Comparison of ENCODE assay signal across 8 mouse cellular contexts in genomic region chr12:70347202-70347841, GRCm38 (mm10). TPM values are rescaled to one million over a fixed set of nuclear protein-coding genes. Genes with fewer than 3 reads are reported as not detected.
DNase-seq lines count a peak whose midpoint lies in the region; ATAC-seq and TF ChIP-seq lines count a peak whose summit lies in the region.

Gene Trim9, minus strand, starts transcription at chr12:70347614.

- ATAC-seq in forebrain, embryonic 12.5 days (ENCODE audit: low FRiP score) = peak; percentile 98
- ATAC-seq in heart, postnatal 0 days (ENCODE audit: insufficient read depth, low read depth) = peak; percentile 99
- ATAC-seq in liver, embryonic 14.5 days (ENCODE audit: insufficient read depth) = peak; percentile 93
- peak; percentile 97 for ATAC-seq in neural tube, embryonic 13.5 days (ENCODE audit: low read depth)

- no peak for TF ChIP-seq EP300 in CH12.LX (IDR thresholded peaks at IDR 0.05; ENCODE audit: low read length)
- TF ChIP-seq EP300 in heart, postnatal 0 days (IDR thresholded peaks at IDR 0.05; ENCODE audit: low read depth) = no peak
- TF ChIP-seq EP300 in liver, embryonic 14.5 days (IDR thresholded peaks at IDR 0.05; ENCODE audit: low read depth) = no peak

- H3K27ac ChIP-seq in CH12.LX (ENCODE audit: insufficient read depth, low read depth) = no peak within 1 kb of the TSS
- H3K27ac ChIP-seq in forebrain, embryonic 12.5 days = peak within 1 kb of the TSS; percentile 95
- H3K27ac ChIP-seq in heart, postnatal 0 days (ENCODE audit: low read depth) = no peak within 1 kb of the TSS
- no peak within 1 kb of the TSS for H3K27ac ChIP-seq in liver, embryonic 14.5 days
- H3K27ac ChIP-seq in neural tube, embryonic 13.5 days (replicated peaks) = peak within 1 kb of the TSS; percentile 98

- no peaks in the 10 kb centered on the region for H3K79me2 ChIP-seq in CH12.LX (replicated peaks; ENCODE audit: control insufficient read depth, extremely low read depth, insufficient read depth, poor library complexity, severe bottlenecking)

- H3K27me3 ChIP-seq in CH12.LX (replicated peaks) = peaks cover 5% of the 10 kb centered on the region
- peaks cover 20% of the 10 kb centered on the region; the same call in 1 of the 2 replicates for H3K27me3 ChIP-seq in forebrain, embryonic 12.5 days
- H3K27me3 ChIP-seq in heart, postnatal 0 days (ENCODE audit: control insufficient read depth, insufficient read depth, low read length) = peaks cover 29% of the 10 kb centered on the region
- H3K27me3 ChIP-seq in liver, embryonic 14.5 days (ENCODE audit: control insufficient read depth, insufficient read depth, low read length) = peaks cover 41% of the 10 kb centered on the region
- no peaks in the 10 kb centered on the region for H3K27me3 ChIP-seq in neural tube, embryonic 13.5 days

- TF ChIP-seq POLR2A in CH12.LX (IDR thresholded peaks at IDR 0.05; ENCODE audit: low read depth, low read length) = no peak

- TF ChIP-seq CTCF in CH12.LX (conservative IDR thresholded peaks at IDR 0.05 in 1 of 2, IDR thresholded peaks at IDR 0.05 in 1 of 2; ENCODE audit: low read depth in 2 of 2, low read length in 2 of 2) = no peak
- no peak for TF ChIP-seq CTCF in heart, postnatal 0 days (IDR thresholded peaks at IDR 0.05; ENCODE audit: low read depth)
- TF ChIP-seq CTCF in liver, embryonic 14.5 days (IDR thresholded peaks at IDR 0.05; ENCODE audit: low read depth) = no peak

- H3K4me3 ChIP-seq in CH12.LX (replicated peaks in 1 of 3; ENCODE audit: low read depth in 2 of 3, low read length in 2 of 3, poor library complexity in 1 of 3) = peak within 1 kb of the TSS in 2 of 3 experiments; percentile 48 to 60
- H3K4me3 ChIP-seq in forebrain, embryonic 12.5 days (replicated peaks) = peak within 1 kb of the TSS; percentile 68
- peak within 1 kb of the TSS; percentile 57 for H3K4me3 ChIP-seq in heart, postnatal 0 days (ENCODE audit: low read depth, low read length)
- H3K4me3 ChIP-seq in liver, embryonic 14.5 days (ENCODE audit: insufficient read depth in 1 of 2, low read depth in 2 of 2, low read length in 2 of 2) = peak within 1 kb of the TSS; percentile 19 to 36
- H3K4me3 ChIP-seq in neural tube, embryonic 13.5 days = peak within 1 kb of the TSS; percentile 72

- DNase-seq in CH12.LX (ENCODE audit: extremely low read depth) = peak; percentile 88
- DNase-seq in c-Kit-positive CD71-positive TER-119-positive erythroid progenitor cells, embryonic 14.5 days (ENCODE audit: low spot score) = peak; percentile 62
- DNase-seq in heart, postnatal 0 days (ENCODE audit: low spot score) = peak; percentile 93
- peak; percentile 91 to 93 for DNase-seq in kidney, postnatal 36 days
- DNase-seq in liver, embryonic 14.5 days (ENCODE audit: low read depth in 3 of 3, low spot score in 3 of 3) = peak; percentile 46 to 50 (median 47)
- DNase-seq in telencephalon, adult 2 months (ENCODE audit: low read depth, low spot score) = peak; percentile 98

- H3K9ac ChIP-seq in CH12.LX (ENCODE audit: insufficient read depth, low read depth) = no peak within 1 kb of the TSS
- H3K9ac ChIP-seq in forebrain, embryonic 12.5 days = peak within 1 kb of the TSS; percentile 71
- H3K9ac ChIP-seq in heart, postnatal 0 days (replicated peaks; ENCODE audit: low read depth, low read length) = 0 out of 2 replicates have a peak within 1 kb of the TSS, but pooled peaks have one; percentile 12
- no peak within 1 kb of the TSS for H3K9ac ChIP-seq in liver, embryonic 14.5 days (replicated peaks)
- H3K9ac ChIP-seq in neural tube, embryonic 13.5 days = peak within 1 kb of the TSS; percentile 82

- WGBS in forebrain, embryonic 12.5 days = 1% methylated on average over 41 of the region's 50 CpGs
- under 1% methylated on average over 35 of the region's 50 CpGs for WGBS in heart, postnatal 0 days
- under 1% methylated on average over 50 of the region's 50 CpGs for WGBS in liver, embryonic 14.5 days (ENCODE audit: insufficient replicate concordance)
- WGBS in neural tube, embryonic 13.5 days = under 1% methylated on average over 49 of the region's 50 CpGs

- in situ Hi-C loops in CH12.LX (cut with MboI; ENCODE audit: low pct_ligation_motif_present, low pct_unique_long_range_greater_than_20kb, low sequenced_read_pairs) = no loop called here

- peak within 1 kb of the TSS; percentile 77 for H3K4me2 ChIP-seq in CH12.LX (ENCODE audit: insufficient read depth, low read depth, poor library complexity, severe bottlenecking)
- peak within 1 kb of the TSS; percentile 99 for H3K4me2 ChIP-seq in forebrain, embryonic 12.5 days
- peak within 1 kb of the TSS; percentile 91 for H3K4me2 ChIP-seq in heart, postnatal 0 days (ENCODE audit: low read depth, low read length)
- peak within 1 kb of the TSS; percentile 53 for H3K4me2 ChIP-seq in liver, embryonic 14.5 days (ENCODE audit: low read depth)
- peak within 1 kb of the TSS; percentile 79 for H3K4me2 ChIP-seq in neural tube, embryonic 13.5 days

- TF ChIP-seq RAD21 in CH12.LX (IDR thresholded peaks at IDR 0.05; ENCODE audit: low read depth, low read length) = no peak

- peaks cover 0 to 4% of the 10 kb centered on the region in 2 experiments; a peak in 2 of 4 replicates for H3K4me1 ChIP-seq in CH12.LX (ENCODE audit: control insufficient read depth in 1 of 2, insufficient read depth in 2 of 2)
- peaks cover 31% of the 10 kb centered on the region for H3K4me1 ChIP-seq in forebrain, embryonic 12.5 days
- peaks cover 17% of the 10 kb centered on the region for H3K4me1 ChIP-seq in heart, postnatal 0 days (ENCODE audit: control insufficient read depth, insufficient read depth)
- no peaks in the 10 kb centered on the region for H3K4me1 ChIP-seq in liver, embryonic 14.5 days (replicated peaks; ENCODE audit: control insufficient read depth in 2 of 2, insufficient read depth in 2 of 2, low read length in 1 of 2)
- H3K4me1 ChIP-seq in neural tube, embryonic 13.5 days (replicated peaks) = peaks cover 54% of the 10 kb centered on the region

- dilution Hi-C loops in CH12.LX (cut with MboI; ENCODE audit: extremely low pct_ligation_motif_present, extremely low pct_unique_long_range_greater_than_20kb, low sequenced_read_pairs) = no loop called here

- peaks cover 5% of the 10 kb centered on the region for H3K9me3 ChIP-seq in CH12.LX (replicated peaks; ENCODE audit: low read length)
- no peaks in the 10 kb centered on the region for H3K9me3 ChIP-seq in forebrain, embryonic 12.5 days
- no peaks in the 10 kb centered on the region for H3K9me3 ChIP-seq in heart, postnatal 0 days (replicated peaks; ENCODE audit: control insufficient read depth, low read length)
- no peaks in the 10 kb centered on the region for H3K9me3 ChIP-seq in liver, embryonic 14.5 days (ENCODE audit: control insufficient read depth, low read length)
- H3K9me3 ChIP-seq in neural tube, embryonic 13.5 days = no peaks in the 10 kb centered on the region

- H3K36me3 ChIP-seq in CH12.LX (replicated peaks in 1 of 2; ENCODE audit: control insufficient read depth in 1 of 2, insufficient read depth in 1 of 2, low read length in 1 of 2) = no peaks in the 10 kb centered on the region
- H3K36me3 ChIP-seq in forebrain, embryonic 12.5 days (replicated peaks) = no peaks in the 10 kb centered on the region
- no peaks in the 10 kb centered on the region for H3K36me3 ChIP-seq in heart, postnatal 0 days (replicated peaks; ENCODE audit: control insufficient read depth, insufficient read depth, low read length)
- H3K36me3 ChIP-seq in liver, embryonic 14.5 days (replicated peaks; ENCODE audit: control insufficient read depth, insufficient read depth, low read depth) = no peaks in the 10 kb centered on the region
- no peaks in the 10 kb centered on the region for H3K36me3 ChIP-seq in neural tube, embryonic 13.5 days

TF ChIP-seq in CH12.LX, 34 proteins besides CTCF, POLR2A, EP300 and RAD21:
- TF ChIP-seq ETS1 (conservative IDR thresholded peaks at IDR 0.05; ENCODE audit: low read depth, low read length) (no peak), NRF1 (IDR thresholded peaks at IDR 0.05; ENCODE audit: low read depth, low read length) (peak; percentile 39; the same call in 1 of the 2 replicates), ELF1 (IDR thresholded peaks at IDR 0.05; ENCODE audit: low read depth, low read length) (0 out of 2 replicates have a peak, but pooled peaks have one; percentile 19), PAX5 (IDR thresholded peaks at IDR 0.05; ENCODE audit: low read length) (no peak), MXI1 (IDR thresholded peaks at IDR 0.05; ENCODE audit: low read depth, low read length) (peak; percentile 36; the same call in 1 of the 2 replicates), ZMIZ1 (IDR thresholded peaks at IDR 0.05; ENCODE audit: low read depth, low read length) (no peak), UBTF (IDR thresholded peaks at IDR 0.05; ENCODE audit: low read depth, low read length) (no peak), E2F4 (IDR thresholded peaks at IDR 0.05; ENCODE audit: insufficient replicate concordance, low read depth, low read length) (0 out of 2 replicates have a peak, but pooled peaks have one; percentile 44)

RNA-seq across cellular contexts. Expression of gene Trim9, which starts in this region (rescaled TPM):
- not detected in 2 replicates for total RNA-seq in CH12.LX (2012; rRNA removed)
- total RNA-seq in CH12.LX (2014; rRNA removed) = not detected in 2 replicates
- polyA plus RNA-seq in CH12.LX (2012; ENCODE audit: insufficient read length, low read depth) = 0.07 TPM in 1 of 2 replicates, not detected in the other
- polyA plus RNA-seq in forebrain, embryonic 12.5 days (2016; fragmentation: Nextera tagmentation; extraction: Ambion mirVana) = 17.5 and 18.1 TPM in 2 replicates
- total RNA-seq in heart, postnatal 0 days (2014; rRNA removed; ENCODE audit: low replicate concordance) = 0.35 and 0.80 TPM in 2 replicates
- 0.66 and 0.67 TPM in 2 replicates for polyA plus RNA-seq in heart, postnatal 0 days (2015; fragmentation: Nextera tagmentation; extraction: Ambion mirVana)
- polyA plus RNA-seq in liver, embryonic 14.5 days (2012; rRNA removed) = 0.01 and 0.03 TPM in 2 replicates
- 0.04 TPM in 1 of 2 replicates, not detected in the other for polyA plus RNA-seq in liver, embryonic 14.5 days (2014; fragmentation: Nextera tagmentation; extraction: Ambion mirVana)
- polyA plus RNA-seq in neural tube, embryonic 13.5 days (2015; fragmentation: Nextera tagmentation; extraction: Ambion mirVana) = 61.0 and 62.3 TPM in 2 replicates

Comparison
In these comparisons a context has a peak if more than half of its experiments do, and no peak if none do; other contexts are left out.
1. RNA of gene Trim9 (polyA plus RNA-seq): 61.0 to 62.3 TPM in neural tube, embryonic 13.5 days and 17.5 to 18.1 TPM in forebrain, embryonic 12.5 days; 0.66 to 0.67 TPM in heart, postnatal 0 days, 0.07 TPM in CH12.LX and 0.01 to 0.04 TPM in liver, embryonic 14.5 days; every median in the first group is over 10 times any median in the second.
2. Peak in DNase-seq, H3K4me3 ChIP-seq and H3K4me2 ChIP-seq in CH12.LX; RNA of the gene not detected or under 1 TPM.
3. Peak in DNase-seq, ATAC-seq, H3K4me3 ChIP-seq, H3K9ac ChIP-seq and H3K4me2 ChIP-seq in heart, postnatal 0 days; RNA of the gene not detected or under 1 TPM.
4. Peak in DNase-seq, ATAC-seq, H3K4me3 ChIP-seq and H3K4me2 ChIP-seq in liver, embryonic 14.5 days; RNA of the gene not detected or under 1 TPM.
5. DNase-seq: peak in every context shown above with its lines; median percentile 98 in telencephalon, adult 2 months; 93 in heart, postnatal 0 days; 92 in kidney, postnatal 36 days; 88 in CH12.LX; 62 in c-Kit-positive CD71-positive TER-119-positive erythroid progenitor cells, embryonic 14.5 days; 47 in liver, embryonic 14.5 days.
6. H3K27ac ChIP-seq: peak in forebrain, embryonic 12.5 days (single experiment) and neural tube, embryonic 13.5 days (single experiment); none in CH12.LX (single experiment), heart, postnatal 0 days (single experiment) and liver, embryonic 14.5 days (single experiment).
7. H3K9ac ChIP-seq: peak in forebrain, embryonic 12.5 days (single experiment) and neural tube, embryonic 13.5 days (single experiment); none in CH12.LX (single experiment) and liver, embryonic 14.5 days (single experiment).
8. Peak in every context shown above with its lines, with median percentiles within 50 percentile points of each other: H3K4me2 ChIP-seq, H3K4me3 ChIP-seq and ATAC-seq.